Mouse (Mus musculus) forebrain, embryonic 13.5 days (tissue): ENCODE results near the gene Nfkb1. TPM values are rescaled to one million over a fixed set of nuclear protein-coding genes. Genes with fewer than 3 reads are reported as not detected.

ENCODE experiments used
- ATAC-seq: fragments of 200-750 bp; cut with Nextera tagmentation; 2 replicates; pipeline ENCODE4 v1.8.0; 2017
- H3K27ac ChIP-seq: fragments of 300-500 bp; sonication (generic); 2 replicates; pipeline ENCODE4 v1.5.1; 2015; ENCODE audit warnings: inconsistent platforms, mild to moderate bottlenecking, moderate library complexity
- H3K27me3 ChIP-seq: fragments of 300-500 bp; sonication (generic); 2 replicates; pipeline ENCODE4 v1.6.1; 2015; ENCODE audit warnings: mild to moderate bottlenecking, inconsistent platforms
- H3K36me3 ChIP-seq: fragments of 300-500 bp; sonication (generic); 2 replicates; pipeline ENCODE4 v1.6.1; 2015; ENCODE audit warnings: mild to moderate bottlenecking, inconsistent platforms; ENCODE audit not compliant: poor library complexity, severe bottlenecking
- H3K4me1 ChIP-seq: fragments of 300-500 bp; sonication (generic); 2 replicates; pipeline ENCODE4 v1.6.1; 2015; ENCODE audit warnings: inconsistent platforms
- H3K4me2 ChIP-seq: fragments of 300-500 bp; sonication (generic); 2 replicates; pipeline ENCODE4 v1.6.1; 2015; ENCODE audit warnings: inconsistent platforms, mild to moderate bottlenecking, moderate library complexity
- H3K4me3 ChIP-seq: fragments of 300-500 bp; sonication (generic); 2 replicates; pipeline ENCODE4 v1.5.1; 2015; ENCODE audit warnings: mild to moderate bottlenecking, inconsistent platforms
- H3K9ac ChIP-seq: fragments of 300-500 bp; sonication (generic); 2 replicates; pipeline ENCODE4 v1.6.1; 2015; ENCODE audit warnings: mild to moderate bottlenecking, inconsistent platforms
- H3K9me3 ChIP-seq: fragments of 300-500 bp; sonication (generic); replicated peaks from 2 replicates; pipeline ENCODE4 v1.6.1; 2016; ENCODE audit warnings: inconsistent platforms
- WGBS: fragments of 180-500 bp; shearing (Covaris S2); methylation state at CpG from one replicate; pipeline ENCODE4 v1.1.7; 2015; 5-methylcytosine and 5-hydroxymethylcytosine counted together
- polyA plus RNA-seq: library from polyadenylated mRNA; unstranded; fragments of >200 nt; fragmentation: Nextera tagmentation; extraction: Ambion mirVana; gene quantifications from 2 replicates; pipeline ENCODE4 v1.2.1, GENCODE M21; 2015

Nfkb1 gene
- polyA plus RNA-seq, 1 experiment from 2014 or later: 8.0 TPM

DNA sequence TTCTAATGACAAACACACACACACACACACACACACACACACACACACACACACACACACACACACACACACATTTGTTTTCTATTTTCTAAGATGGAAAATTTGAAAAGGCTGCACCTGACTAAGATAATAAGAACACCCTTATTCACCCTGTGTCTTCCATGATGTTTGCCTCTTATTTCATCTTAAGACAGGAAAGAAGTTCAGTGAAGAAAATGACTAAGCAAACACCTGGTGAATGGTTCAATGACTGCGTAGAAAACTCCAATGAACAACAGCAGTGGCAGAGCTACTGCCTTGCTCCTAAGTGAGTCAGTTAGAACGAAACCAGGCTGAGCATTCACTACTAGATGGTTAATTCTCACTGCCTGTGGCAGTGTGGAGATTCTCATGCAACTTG lies 30.8 kb upstream of the Nfkb1 start:
- no peak for ATAC-seq
- H3K4me1 ChIP-seq: no peaks in the 10 kb centered on the region
- H3K9ac ChIP-seq: no peak overlapping the region
- H3K27ac ChIP-seq: no peak overlapping the region
- no peaks in the 10 kb centered on the region for H3K36me3 ChIP-seq
- no peaks in the 10 kb centered on the region for H3K27me3 ChIP-seq
- no peak overlapping the region for H3K4me2 ChIP-seq
- WGBS: 79% methylated on average over 2 of the region's 2 CpGs
- H3K9me3 ChIP-seq: no peaks in the 10 kb centered on the region
- no peak overlapping the region for H3K4me3 ChIP-seq

DNA sequence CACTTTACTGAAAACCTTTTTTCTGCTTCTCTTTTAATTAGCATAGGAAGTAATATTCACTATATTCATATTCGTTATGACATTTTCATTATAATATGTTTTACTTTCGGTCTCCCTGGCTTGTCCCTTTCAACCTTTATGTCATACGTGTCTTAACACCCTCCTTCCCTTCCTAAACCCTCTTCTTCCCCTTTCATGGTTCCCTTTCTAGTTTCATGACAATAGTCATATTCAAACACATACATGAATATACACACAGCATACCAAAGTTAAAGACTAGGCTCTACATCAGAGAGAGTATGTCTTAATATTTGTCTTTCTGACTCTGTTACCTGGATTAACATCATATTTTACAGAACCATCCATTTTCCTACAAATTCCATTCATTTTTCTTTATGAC lies 28.6 kb upstream of the Nfkb1 start:
- no peak overlapping the region for H3K4me2 ChIP-seq
- no peak for ATAC-seq
- H3K9me3 ChIP-seq: no peaks in the 10 kb centered on the region
- no peak overlapping the region for H3K9ac ChIP-seq
- no peaks in the 10 kb centered on the region for H3K4me1 ChIP-seq
- no peak overlapping the region for H3K27ac ChIP-seq
- no peaks in the 10 kb centered on the region for H3K27me3 ChIP-seq
- H3K4me3 ChIP-seq: no peak overlapping the region
- WGBS: 92% methylated on average over 3 of the region's 3 CpGs
- no peaks in the 10 kb centered on the region for H3K36me3 ChIP-seq

DNA sequence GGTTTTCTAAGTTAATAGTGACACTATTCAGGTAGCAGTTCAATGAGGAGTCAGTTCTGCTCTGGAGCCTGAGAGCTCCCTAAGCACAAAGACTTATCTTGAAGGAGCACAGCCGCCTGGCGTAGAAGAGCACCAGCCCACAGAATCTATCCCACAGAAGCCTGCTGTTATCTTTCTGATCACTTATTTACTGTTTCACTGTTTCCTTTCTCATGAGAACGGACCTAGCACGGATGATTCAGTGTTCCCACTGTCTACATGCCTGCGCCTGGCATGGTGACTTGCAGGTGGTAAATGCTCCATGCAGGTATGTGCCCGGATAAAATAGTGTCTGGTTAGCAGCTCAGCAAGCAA lies 27.8 kb upstream of the Nfkb1 start:
- no peaks in the 10 kb centered on the region for H3K4me1 ChIP-seq
- no peak overlapping the region for H3K9ac ChIP-seq
- no peak for ATAC-seq
- 84% methylated on average over 6 of the region's 6 CpGs for WGBS
- no peaks in the 10 kb centered on the region for H3K27me3 ChIP-seq
- no peak overlapping the region for H3K27ac ChIP-seq
- H3K36me3 ChIP-seq: no peaks in the 10 kb centered on the region
- no peaks in the 10 kb centered on the region for H3K9me3 ChIP-seq
- H3K4me2 ChIP-seq: no peak overlapping the region
- no peak overlapping the region for H3K4me3 ChIP-seq

DNA sequence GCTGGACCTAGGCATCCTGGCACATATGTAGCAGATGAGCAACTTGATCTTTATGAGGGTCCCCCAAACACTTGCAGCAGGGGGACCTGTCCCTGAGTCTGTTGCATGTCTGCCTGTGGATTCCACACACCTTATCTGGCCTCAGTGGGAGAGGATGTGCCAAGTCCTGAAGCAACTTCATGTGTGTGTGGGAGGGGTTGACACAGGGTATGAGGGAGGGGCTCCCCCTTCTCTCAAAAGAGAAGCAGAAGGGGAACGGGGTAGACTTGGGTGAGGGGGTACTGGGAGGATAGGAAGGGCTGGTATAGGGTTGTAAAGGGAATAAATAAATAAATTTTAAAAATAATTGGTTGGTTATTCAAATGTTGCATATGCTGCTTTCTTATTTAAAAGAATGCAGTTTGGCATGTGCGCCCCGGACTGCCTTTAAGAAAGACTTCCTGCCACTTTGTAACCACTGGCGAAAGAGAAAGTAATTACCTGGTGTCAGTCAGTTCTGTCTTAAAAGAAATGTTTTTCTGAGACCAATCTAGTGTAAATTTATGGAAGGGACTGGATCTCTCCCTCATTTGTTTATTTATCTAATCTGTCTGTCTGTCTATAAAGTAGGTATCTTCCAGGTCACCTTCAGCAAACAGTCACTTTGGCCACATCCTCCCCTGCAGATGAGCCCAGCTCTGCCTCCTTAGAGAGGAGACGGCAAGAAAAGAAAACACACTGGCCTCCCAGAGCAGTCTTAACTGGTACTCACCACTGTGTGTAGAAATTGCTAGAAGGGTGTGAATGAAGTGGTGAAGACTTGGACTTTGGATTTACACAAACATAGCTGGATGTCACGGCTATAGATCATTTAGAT lies 27.2 kb upstream of the Nfkb1 start:
- Histone ChIP-seq H3K27me3 (no peaks in the 10 kb centered on the region), H3K36me3 (no peaks in the 10 kb centered on the region), H3K4me1 (no peaks in the 10 kb centered on the region), H3K4me3 (no peak overlapping the region), H3K27ac (no peak overlapping the region), H3K9ac (no peak overlapping the region), H3K4me2 (no peak overlapping the region), H3K9me3 (no peaks in the 10 kb centered on the region)
- WGBS: 86% methylated on average over 6 of the region's 6 CpGs
- no peak for ATAC-seq

DNA sequence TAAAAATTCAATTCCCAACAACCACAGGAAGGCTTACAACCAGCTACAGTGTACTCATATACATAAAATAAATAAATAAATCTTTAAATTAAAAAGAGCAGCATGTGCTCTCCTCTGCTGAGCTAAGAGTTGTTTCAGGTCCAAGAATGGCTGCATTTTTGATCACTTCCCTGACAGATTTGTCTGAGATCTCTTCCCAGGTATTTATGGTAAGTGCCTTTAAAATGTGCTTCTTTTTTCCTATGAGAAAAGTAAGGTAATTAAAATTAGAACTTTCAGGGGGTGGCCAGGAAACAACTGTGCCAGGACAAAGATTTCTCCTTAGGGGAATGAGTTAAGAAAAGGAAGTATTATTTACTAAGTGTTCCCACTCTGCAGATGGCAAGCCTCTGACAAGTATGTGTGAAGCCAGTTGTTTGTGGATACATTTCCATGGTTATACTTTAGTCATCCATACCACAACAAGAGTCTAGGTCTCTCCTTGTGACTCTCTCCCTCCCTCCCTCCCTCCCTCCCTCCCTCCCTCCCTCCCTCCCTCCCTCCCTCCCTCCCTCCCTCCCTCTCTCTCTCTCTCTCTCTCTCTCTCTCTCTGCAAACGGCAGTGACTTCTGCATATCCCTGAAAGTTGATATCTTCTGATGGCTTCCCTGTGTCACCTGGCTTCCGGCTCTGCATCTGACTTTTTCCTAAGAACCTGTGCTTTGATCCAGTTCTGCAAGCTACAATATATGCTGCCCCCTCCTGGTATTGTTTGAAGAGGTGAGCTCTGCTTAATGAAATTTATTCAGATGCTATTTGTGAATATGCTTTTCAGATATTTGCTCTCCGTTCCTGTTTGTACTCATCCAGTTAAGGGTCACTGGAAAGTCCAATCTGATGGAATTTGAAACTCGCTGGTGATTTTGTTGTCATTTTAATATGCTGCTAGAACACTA lies 21.9 kb upstream of the Nfkb1 start:
- no peaks in the 10 kb centered on the region for H3K36me3 ChIP-seq
- ATAC-seq: no peak

DNA sequence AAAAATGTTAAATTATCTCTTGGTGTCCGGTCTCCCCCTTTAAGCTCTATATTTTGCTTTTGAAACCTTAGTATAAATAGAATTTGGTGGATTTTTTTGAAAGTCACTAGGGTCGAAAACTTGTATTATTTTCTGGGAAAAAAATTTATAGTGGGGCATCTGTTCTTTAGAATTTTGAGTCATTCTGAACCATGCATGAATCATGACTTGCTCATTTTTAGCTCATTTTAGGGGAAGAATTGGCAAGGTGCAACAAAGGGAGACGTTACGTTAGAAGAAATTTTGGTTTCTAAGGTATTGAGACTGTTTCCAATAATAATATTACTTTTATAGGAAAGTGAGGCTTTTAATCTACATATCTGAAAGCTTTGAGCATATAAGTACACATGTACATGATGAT lies 20.3 kb upstream of the Nfkb1 start:
- Histone ChIP-seq H3K9me3 (no peaks in the 10 kb centered on the region), H3K27ac (no peak overlapping the region), H3K9ac (no peak overlapping the region), H3K4me2 (no peak overlapping the region), H3K27me3 (no peaks in the 10 kb centered on the region), H3K4me3 (no peak overlapping the region), H3K36me3 (no peaks in the 10 kb centered on the region), H3K4me1 (no peaks in the 10 kb centered on the region)
- WGBS: 95% methylated on average over 4 of the region's 4 CpGs
- ATAC-seq: no peak

More for the DNA sequence above, 21.9 kb upstream of the Nfkb1 start:
- no peaks in the 10 kb centered on the region for H3K4me1 ChIP-seq
- H3K9me3 ChIP-seq: no peaks in the 10 kb centered on the region
- H3K4me3 ChIP-seq: no peak overlapping the region
- no peak overlapping the region for H3K4me2 ChIP-seq
- 45% methylated on average over 3 of the region's 4 CpGs for WGBS
- no peaks in the 10 kb centered on the region for H3K27me3 ChIP-seq
- no peak overlapping the region for H3K9ac ChIP-seq
- H3K27ac ChIP-seq: no peak overlapping the region

DNA sequence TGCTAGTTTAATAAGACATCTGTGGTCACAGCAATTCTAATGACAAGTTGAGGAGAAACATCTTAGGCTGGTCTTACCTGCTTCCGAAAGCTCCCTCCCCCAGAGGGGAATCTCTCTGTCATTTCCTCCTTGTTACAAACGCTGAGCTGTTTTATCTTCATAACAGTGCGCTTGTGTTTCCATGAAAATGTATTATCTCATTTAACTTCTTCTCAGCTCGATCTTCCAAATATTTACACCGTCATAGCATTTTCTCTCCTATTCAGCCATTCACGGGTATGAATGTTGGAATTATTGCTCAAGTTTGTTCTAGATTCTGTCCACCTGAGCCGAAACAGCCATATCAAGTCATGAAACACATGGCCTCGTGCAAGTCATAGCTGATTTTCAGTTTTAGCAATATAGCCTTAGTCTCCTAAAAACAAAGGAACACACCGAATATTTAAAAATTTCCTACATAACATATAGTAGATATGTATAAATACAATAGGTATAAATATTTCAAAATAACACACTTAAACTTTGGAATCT lies 19.8 kb upstream of the Nfkb1 start:
- Histone ChIP-seq H3K4me3 (no peak overlapping the region), H3K9ac (no peak overlapping the region), H3K27ac (no peak overlapping the region), H3K27me3 (no peaks in the 10 kb centered on the region), H3K4me1 (no peaks in the 10 kb centered on the region), H3K4me2 (no peak overlapping the region), H3K9me3 (no peaks in the 10 kb centered on the region), H3K36me3 (no peaks in the 10 kb centered on the region)
- no peak for ATAC-seq
- WGBS: 92% methylated on average over 9 of the region's 9 CpGs

DNA sequence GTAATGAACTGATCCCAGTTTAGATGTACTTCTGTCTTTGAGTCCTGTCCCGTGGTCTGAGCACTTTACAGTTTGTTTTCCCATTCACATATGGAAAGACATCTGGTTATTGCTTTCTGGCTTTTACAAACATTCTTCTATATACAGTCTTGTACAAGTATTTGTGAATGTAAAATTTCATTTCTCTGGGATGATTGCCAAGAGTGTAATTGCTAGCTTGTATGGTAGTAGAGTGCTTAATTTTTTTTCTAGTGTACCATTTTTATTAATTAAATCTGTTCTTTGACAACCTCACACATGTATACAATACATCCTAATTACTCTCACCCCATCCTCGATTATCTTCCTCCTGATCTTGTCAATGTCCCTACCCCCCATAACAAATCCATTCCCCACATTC lies 12.0 kb upstream of the Nfkb1 start:
- no peaks in the 10 kb centered on the region for H3K9me3 ChIP-seq
- H3K27ac ChIP-seq: no peak overlapping the region
- no peaks in the 10 kb centered on the region for H3K36me3 ChIP-seq
- 0 out of 2 replicates have a peak, but pooled peaks have one; percentile 30 for ATAC-seq
- no peak overlapping the region for H3K9ac ChIP-seq
- H3K27me3 ChIP-seq: no peaks in the 10 kb centered on the region
- H3K4me3 ChIP-seq: no peak overlapping the region
- 69% methylated on average over 2 of the region's 2 CpGs for WGBS
- no peak overlapping the region for H3K4me2 ChIP-seq
- peaks cover 4% of the 10 kb centered on the region; the same call in 1 of the 2 replicates for H3K4me1 ChIP-seq

DNA sequence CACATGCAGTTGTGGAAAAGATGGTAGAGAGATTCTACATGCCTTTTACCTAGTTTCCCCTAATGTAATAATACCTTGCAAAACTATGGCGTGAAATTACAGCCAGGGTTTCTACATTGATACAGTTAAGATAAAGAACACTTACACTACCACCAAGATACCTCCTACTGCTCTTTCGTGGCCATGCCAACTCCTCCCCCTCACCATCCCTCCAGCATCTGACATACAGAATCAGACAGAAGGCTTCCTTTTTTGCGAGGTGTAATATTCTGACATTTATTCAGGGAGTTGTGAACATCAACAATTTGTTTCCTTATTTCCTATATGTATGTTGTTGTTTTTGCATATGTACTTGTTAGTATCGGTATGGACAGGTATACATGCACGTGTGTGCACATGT lies 11.3 kb upstream of the Nfkb1 start:
- H3K4me1 ChIP-seq: peaks cover 4% of the 10 kb centered on the region; the same call in 1 of the 2 replicates
- no peaks in the 10 kb centered on the region for H3K27me3 ChIP-seq
- H3K27ac ChIP-seq: no peak overlapping the region
- H3K4me3 ChIP-seq: no peak overlapping the region
- no peak overlapping the region for H3K9ac ChIP-seq
- WGBS: 89% methylated on average over 5 of the region's 5 CpGs
- no peaks in the 10 kb centered on the region for H3K9me3 ChIP-seq
- no peak for ATAC-seq
- H3K4me2 ChIP-seq: no peak overlapping the region
- no peaks in the 10 kb centered on the region for H3K36me3 ChIP-seq

DNA sequence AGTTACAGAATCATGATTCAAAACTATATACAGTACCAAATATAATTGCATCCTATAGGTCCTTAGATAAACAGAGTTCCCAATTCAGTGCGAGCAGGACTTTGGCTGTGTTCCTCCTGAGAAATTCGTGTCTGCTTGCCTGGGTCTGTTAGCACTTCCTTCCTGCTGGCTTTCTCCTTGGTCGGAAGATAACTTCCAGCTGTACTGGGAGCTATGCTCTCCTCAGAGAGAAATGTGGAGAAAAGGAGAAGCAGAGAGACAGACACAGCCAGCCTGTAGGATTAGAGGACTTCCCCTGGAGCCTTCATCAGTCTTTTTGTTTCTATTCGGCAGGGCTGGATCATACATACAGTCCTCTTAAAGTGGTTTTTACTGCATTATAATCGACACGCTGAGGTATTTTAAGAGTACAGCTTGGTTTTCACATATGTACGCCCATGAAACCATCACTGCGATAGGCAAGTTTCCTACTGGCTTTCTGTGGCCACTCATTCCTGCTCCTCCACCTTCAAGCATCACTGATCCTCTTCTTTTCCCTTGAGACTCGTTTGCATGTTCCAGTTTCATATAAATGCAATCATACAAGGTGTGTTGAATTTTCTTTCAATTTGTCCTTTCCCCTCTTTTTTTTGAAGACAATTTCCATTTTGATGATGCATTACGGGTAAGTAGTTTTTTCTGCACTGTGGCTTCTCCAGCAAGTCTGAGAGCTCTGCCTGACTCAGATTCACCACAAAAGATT lies 8.3 kb upstream of the Nfkb1 start:
- ATAC-seq: no peak
- no peak overlapping the region for H3K4me2 ChIP-seq
- no peaks in the 10 kb centered on the region for H3K27me3 ChIP-seq
- H3K4me3 ChIP-seq: no peak overlapping the region
- no peaks in the 10 kb centered on the region for H3K9me3 ChIP-seq
- no peak overlapping the region for H3K27ac ChIP-seq
- 67% methylated on average over 10 of the region's 10 CpGs for WGBS
- no peaks in the 10 kb centered on the region for H3K36me3 ChIP-seq
- peaks cover 4% of the 10 kb centered on the region; the same call in 1 of the 2 replicates for H3K4me1 ChIP-seq
- H3K9ac ChIP-seq: no peak overlapping the region

DNA sequence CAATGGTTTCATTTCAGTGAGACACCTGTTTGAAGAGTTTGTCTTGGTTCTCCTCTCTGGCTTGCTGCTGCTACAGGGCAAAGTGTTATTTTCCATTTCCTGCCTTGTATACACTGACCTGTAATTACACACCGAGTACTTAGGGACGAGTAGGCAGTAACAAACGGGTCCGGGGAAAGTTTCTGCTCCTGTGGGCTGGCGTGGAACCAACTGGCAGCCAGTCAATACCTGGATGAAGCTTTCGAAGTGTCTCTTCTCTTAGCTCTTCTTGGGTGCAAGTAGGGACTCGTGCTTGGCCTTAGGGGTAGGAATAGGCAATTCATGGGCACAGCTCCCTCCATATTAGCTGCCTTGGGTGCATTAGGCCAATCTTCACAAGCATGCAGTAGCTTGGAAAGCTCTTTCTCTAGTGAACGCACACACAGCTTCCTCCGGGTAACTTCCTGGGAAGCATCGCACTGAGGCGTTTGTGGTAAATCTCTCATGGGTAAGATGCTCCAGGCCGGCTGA lies 7.2 kb upstream of the Nfkb1 start:
- 57% methylated on average over 12 of the region's 12 CpGs for WGBS
- ATAC-seq: no peak
- H3K4me1 ChIP-seq: peaks cover 4% of the 10 kb centered on the region; the same call in 1 of the 2 replicates

More for the DNA sequence above, 7.2 kb upstream of the Nfkb1 start:
- H3K36me3 ChIP-seq: no peaks in the 10 kb centered on the region
- H3K27me3 ChIP-seq: no peaks in the 10 kb centered on the region
- H3K4me2 ChIP-seq: no peak overlapping the region
- H3K9ac ChIP-seq: no peak overlapping the region
- no peaks in the 10 kb centered on the region for H3K9me3 ChIP-seq
- H3K27ac ChIP-seq: no peak overlapping the region
- H3K4me3 ChIP-seq: no peak overlapping the region
